Mouse (Mus musculus): ENCODE results near the gene Syt6. TPM values are rescaled to one million over a fixed set of nuclear protein-coding genes. Genes with fewer than 3 reads are reported as not detected.
A peak's percentile ranks its signal among the peaks of the same experiment; 100 is the strongest.

Gene Syt6
- polyA plus RNA-seq, 1 experiment: not detected

GRCm38 (mm10) chr3:103612636-103613355 lies 37.8 kb downstream of the Syt6 start:
- TF ChIP-seq USF1 (IDR thresholded peaks at IDR 0.05; ENCODE audit: low read depth) (no peak), MYOD1 (IDR thresholded peaks at IDR 0.05; ENCODE audit: control insufficient read depth, insufficient read length, low read depth) (no peak), CEBPB (IDR thresholded peaks at IDR 0.05; ENCODE audit: low read depth) (no peak), FOSL1 (IDR thresholded peaks at IDR 0.05; ENCODE audit: insufficient read depth, low read length, poor library complexity, severe bottlenecking) (no peak), MYOG (IDR thresholded peaks at IDR 0.05; ENCODE audit: control insufficient read depth, extremely low read depth, insufficient read length) (no peak), CTCF (IDR thresholded peaks at IDR 0.05; ENCODE audit: control insufficient read depth, insufficient read depth, insufficient read length) (no peak), MAX (IDR thresholded peaks at IDR 0.05) (no peak)
- Histone ChIP-seq H3K36me3 (ENCODE audit: control insufficient read depth, insufficient read depth) (no peaks in the 10 kb centered on the region), H3ac (ENCODE audit: control insufficient read depth, insufficient read length, low read depth) (no peak overlapping the region), H3K4me3 (ENCODE audit: insufficient read depth, poor library complexity, severe bottlenecking) (no peak overlapping the region), H3K79me2 (ENCODE audit: control insufficient read depth, insufficient read depth) (no peaks in the 10 kb centered on the region), H3K79me3 (ENCODE audit: low read depth) (no peaks in the 10 kb centered on the region), H3K27me3 (ENCODE audit: control insufficient read depth, insufficient read depth, insufficient read length) (no peaks in the 10 kb centered on the region)

GRCm38 (mm10) chr3:103615621-103616020 lies 40.6 kb downstream of the Syt6 start:
- no peak overlapping the region for H3ac ChIP-seq (ENCODE audit: control insufficient read depth, insufficient read length, low read depth)
- H3K79me2 ChIP-seq (ENCODE audit: control insufficient read depth, insufficient read depth): no peaks in the 10 kb centered on the region
- TF ChIP-seq CEBPB (IDR thresholded peaks at IDR 0.05; ENCODE audit: low read depth) (no peak), MYOG (IDR thresholded peaks at IDR 0.05; ENCODE audit: control insufficient read depth, extremely low read depth, insufficient read length) (no peak), FOSL1 (IDR thresholded peaks at IDR 0.05; ENCODE audit: insufficient read depth, low read length, poor library complexity, severe bottlenecking) (no peak), CTCF (IDR thresholded peaks at IDR 0.05; ENCODE audit: control insufficient read depth, insufficient read depth, insufficient read length) (no peak), MAX (IDR thresholded peaks at IDR 0.05) (no peak), MYOD1 (IDR thresholded peaks at IDR 0.05; ENCODE audit: control insufficient read depth, insufficient read length, low read depth) (no peak), USF1 (IDR thresholded peaks at IDR 0.05; ENCODE audit: low read depth) (no peak)
- no peaks in the 10 kb centered on the region for H3K27me3 ChIP-seq (ENCODE audit: control insufficient read depth, insufficient read depth, insufficient read length)
- H3K36me3 ChIP-seq (ENCODE audit: control insufficient read depth, insufficient read depth): no peaks in the 10 kb centered on the region
- H3K4me3 ChIP-seq (ENCODE audit: insufficient read depth, poor library complexity, severe bottlenecking): no peak overlapping the region
- no peaks in the 10 kb centered on the region for H3K79me3 ChIP-seq (ENCODE audit: low read depth)

- Histone ChIP-seq H3K79me2 (ENCODE audit: control insufficient read depth, insufficient read depth) (no peaks in the 10 kb centered on the region), H3K27me3 (ENCODE audit: control insufficient read depth, insufficient read depth, insufficient read length) (no peaks in the 10 kb centered on the region), H3K36me3 (ENCODE audit: control insufficient read depth, insufficient read depth) (no peaks in the 10 kb centered on the region), H3K4me3 (ENCODE audit: insufficient read depth, poor library complexity, severe bottlenecking) (no peak overlapping the region), H3K79me3 (ENCODE audit: low read depth) (no peaks in the 10 kb centered on the region), H3ac (ENCODE audit: control insufficient read depth, insufficient read length, low read depth) (no peak overlapping the region)
- TF ChIP-seq USF1 (IDR thresholded peaks at IDR 0.05; ENCODE audit: low read depth): no peak
- TF ChIP-seq MYOG (IDR thresholded peaks at IDR 0.05; ENCODE audit: control insufficient read depth, extremely low read depth, insufficient read length): no peak
- TF ChIP-seq MYOD1 (IDR thresholded peaks at IDR 0.05; ENCODE audit: control insufficient read depth, insufficient read length, low read depth): no peak
- no peak for TF ChIP-seq CEBPB (IDR thresholded peaks at IDR 0.05; ENCODE audit: low read depth)
- TF ChIP-seq FOSL1 (IDR thresholded peaks at IDR 0.05; ENCODE audit: insufficient read depth, low read length, poor library complexity, severe bottlenecking): no peak
- TF ChIP-seq MAX (IDR thresholded peaks at IDR 0.05): no peak
- TF ChIP-seq CTCF (IDR thresholded peaks at IDR 0.05; ENCODE audit: control insufficient read depth, insufficient read depth, insufficient read length): no peak
Observed at GRCm38 (mm10) chr3:103616981-103617380, 42.0 kb downstream of the Syt6 start.

GRCm38 (mm10) chr3:103620101-103620500 lies 45.1 kb downstream of the Syt6 start:
- no peaks in the 10 kb centered on the region for H3K27me3 ChIP-seq (ENCODE audit: control insufficient read depth, insufficient read depth, insufficient read length)
- no peaks in the 10 kb centered on the region for H3K36me3 ChIP-seq (ENCODE audit: control insufficient read depth, insufficient read depth)
- no peak overlapping the region for H3ac ChIP-seq (ENCODE audit: control insufficient read depth, insufficient read length, low read depth)
- H3K79me3 ChIP-seq (ENCODE audit: low read depth): no peaks in the 10 kb centered on the region
- no peak for TF ChIP-seq CTCF (IDR thresholded peaks at IDR 0.05; ENCODE audit: control insufficient read depth, insufficient read depth, insufficient read length)
- no peak for TF ChIP-seq USF1 (IDR thresholded peaks at IDR 0.05; ENCODE audit: low read depth)
- no peak for TF ChIP-seq FOSL1 (IDR thresholded peaks at IDR 0.05; ENCODE audit: insufficient read depth, low read length, poor library complexity, severe bottlenecking)
- TF ChIP-seq MYOD1 (IDR thresholded peaks at IDR 0.05; ENCODE audit: control insufficient read depth, insufficient read length, low read depth): no peak
- no peak for TF ChIP-seq MYOG (IDR thresholded peaks at IDR 0.05; ENCODE audit: control insufficient read depth, extremely low read depth, insufficient read length)
- no peak for TF ChIP-seq CEBPB (IDR thresholded peaks at IDR 0.05; ENCODE audit: low read depth)
- no peak for TF ChIP-seq MAX (IDR thresholded peaks at IDR 0.05)
- H3K4me3 ChIP-seq (ENCODE audit: insufficient read depth, poor library complexity, severe bottlenecking): no peak overlapping the region
- H3K79me2 ChIP-seq (ENCODE audit: control insufficient read depth, insufficient read depth): no peaks in the 10 kb centered on the region

GRCm38 (mm10) chr3:103623893-103624470 lies 49.0 kb downstream of the Syt6 start:
- H3K79me3 ChIP-seq (ENCODE audit: low read depth): no peaks in the 10 kb centered on the region
- no peaks in the 10 kb centered on the region for H3K27me3 ChIP-seq (ENCODE audit: control insufficient read depth, insufficient read depth, insufficient read length)
- no peaks in the 10 kb centered on the region for H3K79me2 ChIP-seq (ENCODE audit: control insufficient read depth, insufficient read depth)
- no peak for TF ChIP-seq CEBPB (IDR thresholded peaks at IDR 0.05; ENCODE audit: low read depth)
- peak; percentile 82 for TF ChIP-seq MYOD1 (IDR thresholded peaks at IDR 0.05; ENCODE audit: control insufficient read depth, insufficient read length, low read depth)
- H3ac ChIP-seq (ENCODE audit: control insufficient read depth, insufficient read length, low read depth): no peak overlapping the region
- no peaks in the 10 kb centered on the region for H3K36me3 ChIP-seq (ENCODE audit: control insufficient read depth, insufficient read depth)
- no peak overlapping the region for H3K4me3 ChIP-seq (ENCODE audit: insufficient read depth, poor library complexity, severe bottlenecking)

All from C2C12 (cell line).